Mouse (Mus musculus) lung, adult 2 months (tissue): Measurements from ENCODE around the gene Myom3.

Experiments used
- CTCF ChIP-seq: fragments of 200-500 bp; IDR thresholded peaks from 2 replicates; pipeline ENCODE4 v1.5.1; 2011; ENCODE audit warnings: mild to moderate bottlenecking, low read length, control low read depth; ENCODE audit not compliant: insufficient read depth
- POLR2A ChIP-seq: fragments of 200-500 bp; IDR thresholded peaks from 2 replicates; pipeline ENCODE4 v1.6.1; 2011; ENCODE audit warnings: low read depth, mild to moderate bottlenecking, control low read depth, low read length, borderline replicate concordance; ENCODE audit errors: extremely low read depth

DNA sequence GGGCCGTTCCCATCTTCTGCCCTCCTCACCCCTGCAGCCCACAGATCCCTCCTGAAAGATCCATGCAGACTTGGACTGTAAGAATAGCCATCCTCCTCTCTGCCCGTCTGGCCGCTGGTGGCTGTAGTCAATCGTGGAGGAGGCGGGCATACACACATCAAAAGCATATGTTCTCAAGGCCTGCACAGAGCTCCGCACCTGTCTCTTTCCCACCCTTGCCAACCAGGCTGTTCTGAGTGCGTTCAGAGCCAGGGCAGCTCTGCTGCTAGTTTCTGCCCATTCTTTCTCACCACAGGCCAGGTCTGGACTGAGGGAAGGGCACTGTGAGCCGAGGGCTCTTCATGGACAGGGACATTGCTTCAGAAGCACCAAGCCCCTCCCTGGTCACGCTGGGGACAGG, 29.3 kb upstream of the Myom3 start:
- no peak for TF ChIP-seq CTCF
- no peak for TF ChIP-seq POLR2A
